Comparison of ENCODE assay signal across 14 mouse cellular contexts in the genomic region with DNA sequence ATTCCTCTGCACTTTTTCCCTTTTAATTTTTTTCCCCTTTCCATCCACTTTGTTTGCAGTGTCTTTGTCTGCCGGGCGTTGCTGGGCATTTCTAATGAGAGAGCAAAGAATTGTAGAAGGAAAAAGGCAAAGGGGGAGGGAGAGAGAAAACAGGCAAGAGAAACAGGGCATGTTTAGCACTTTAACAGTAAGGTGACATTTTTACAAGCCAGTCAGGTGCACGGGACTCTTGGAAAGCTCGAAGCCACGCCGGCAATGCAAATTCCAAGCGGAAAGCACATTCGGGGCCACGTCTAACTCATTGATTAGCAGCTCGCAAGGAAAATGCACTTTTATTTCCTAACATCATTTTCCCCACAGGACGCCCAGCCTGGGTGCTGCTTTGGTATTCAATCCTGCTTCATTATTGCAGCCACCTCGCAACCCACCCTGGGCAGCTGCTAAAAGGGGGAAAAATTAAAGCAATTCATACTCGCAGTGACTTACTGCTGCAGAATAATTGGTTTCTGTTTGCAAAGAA.
DNase-seq lines count a peak whose midpoint lies in the region; ATAC-seq and TF ChIP-seq lines count a peak whose summit lies in the region.
"Had no signal": no experiment of that assay in that cellular context is flagged by ENCODE, and none has a peak within 500 bp of the region (broad histone marks: within the 10 kb centered on the region; RNA-seq: fewer than 3 reads in every experiment).

No protein-coding gene starts in this region.

- DNase-seq in brain, embryonic 14.5 days (ENCODE audit: low read depth) = peak; percentile 86
- DNase-seq in embryonic facial prominence, embryonic 14.5 days (ENCODE audit: low spot score) = no peak
- DNase-seq in hindbrain, postnatal 0 days (ENCODE audit: low spot score) = peak; percentile 49
- DNase-seq in midbrain, postnatal 0 days (ENCODE audit: low spot score) = peak; percentile 54
- DNase-seq in adrenal gland, postnatal 10 days = no peak
- DNase-seq in kidney, postnatal 4 days = no peak
- DNase-seq in adrenal gland, postnatal 25 days = no peak
- no peak for DNase-seq in heart, postnatal 25 days (ENCODE audit: low spot score)
- DNase-seq: cerebellum, adult 11-12 months; kidney, postnatal 10 days; thymus, adult 2 months had no signal

- H3K36me3 ChIP-seq in embryonic facial prominence, embryonic 14.5 days (ENCODE audit: control insufficient read depth, insufficient read depth, low read length) = no peaks in the 10 kb centered on the region
- no peaks in the 10 kb centered on the region for H3K36me3 ChIP-seq in hindbrain, postnatal 0 days (ENCODE audit: insufficient read depth, low read length)
- no peaks in the 10 kb centered on the region for H3K36me3 ChIP-seq in midbrain, postnatal 0 days (ENCODE audit: insufficient read depth, low read length)
- H3K36me3 ChIP-seq: limb, embryonic 15.5 days had no signal

- ATAC-seq in embryonic facial prominence, embryonic 14.5 days (ENCODE audit: low read depth) = no peak
- ATAC-seq in hindbrain, postnatal 0 days = peak; percentile 61; the same call in 1 of the 2 replicates
- ATAC-seq in midbrain, postnatal 0 days (ENCODE audit: low FRiP score) = no peak

- no peaks in the 10 kb centered on the region for H3K27me3 ChIP-seq in embryonic facial prominence, embryonic 14.5 days (replicated peaks; ENCODE audit: control insufficient read depth, insufficient read depth, low read length)
- no peaks in the 10 kb centered on the region for H3K27me3 ChIP-seq in hindbrain, postnatal 0 days (ENCODE audit: insufficient read depth, low read length)
- H3K27me3 ChIP-seq in midbrain, postnatal 0 days (ENCODE audit: insufficient read depth, low read length) = no peaks in the 10 kb centered on the region
- H3K27me3 ChIP-seq: CH12.LX had no signal

- H3K9ac ChIP-seq in embryonic facial prominence, embryonic 14.5 days (ENCODE audit: low read depth, low read length) = no peak overlapping the region
- H3K9ac ChIP-seq in hindbrain, postnatal 0 days (replicated peaks; ENCODE audit: low read length) = no peak overlapping the region
- H3K9ac ChIP-seq in midbrain, postnatal 0 days (replicated peaks; ENCODE audit: low read length, poor library complexity, severe bottlenecking) = 0 out of 2 replicates have a peak overlapping the region, but pooled peaks have one; percentile 2
- H3K9ac ChIP-seq: limb, embryonic 15.5 days had no signal

- peak overlapping the region; percentile 5; the same call in 1 of the 2 replicates for H3K4me2 ChIP-seq in embryonic facial prominence, embryonic 14.5 days (ENCODE audit: low read depth, low read length)
- 0 out of 2 replicates have a peak overlapping the region, but pooled peaks have one; percentile 7 for H3K4me2 ChIP-seq in hindbrain, postnatal 0 days (ENCODE audit: low read depth, low read length)
- H3K4me2 ChIP-seq in midbrain, postnatal 0 days (ENCODE audit: low read depth, low read length, poor library complexity, severe bottlenecking) = no peak overlapping the region
- H3K4me2 ChIP-seq: limb, embryonic 15.5 days had no signal

- TF ChIP-seq CTCF in brain, embryonic 14.5 days (IDR thresholded peaks at IDR 0.05; ENCODE audit: borderline replicate concordance, extremely low read depth, insufficient read depth, insufficient read length) = no peak
- no peak for TF ChIP-seq CTCF in hindbrain, postnatal 0 days (IDR thresholded peaks at IDR 0.05; ENCODE audit: low read depth)
- TF ChIP-seq CTCF in midbrain, postnatal 0 days (IDR thresholded peaks at IDR 0.05) = no peak

- no peak overlapping the region for H3K4me3 ChIP-seq in embryonic facial prominence, embryonic 14.5 days (ENCODE audit: low read depth, low read length)
- H3K4me3 ChIP-seq in hindbrain, postnatal 0 days (ENCODE audit: low read length) = no peak overlapping the region
- no peak overlapping the region for H3K4me3 ChIP-seq in midbrain, postnatal 0 days (ENCODE audit: low read depth, low read length)
- H3K4me3 ChIP-seq: limb, embryonic 15.5 days; megakaryocyte, embryonic 14.5 days had no signal

- no peaks in the 10 kb centered on the region for H3K9me3 ChIP-seq in embryonic facial prominence, embryonic 14.5 days (ENCODE audit: control insufficient read depth, low read length)
- H3K9me3 ChIP-seq in hindbrain, postnatal 0 days (ENCODE audit: low read length) = no peaks in the 10 kb centered on the region
- H3K9me3 ChIP-seq in midbrain, postnatal 0 days (ENCODE audit: low read length) = no peaks in the 10 kb centered on the region
- H3K9me3 ChIP-seq: limb, embryonic 15.5 days had no signal

- 42% methylated on average over 13 of the region's 13 CpGs for WGBS in embryonic facial prominence, embryonic 14.5 days
- WGBS in hindbrain, postnatal 0 days = 23% methylated on average over 13 of the region's 13 CpGs
- 13% methylated on average over 13 of the region's 13 CpGs for WGBS in midbrain, postnatal 0 days

- intact Hi-C loops in heart, postnatal 25 days (cut with DNase I) = no loop called here

- H3K4me1 ChIP-seq in embryonic facial prominence, embryonic 14.5 days (ENCODE audit: control insufficient read depth, insufficient read depth, low read length) = peaks cover 23% of the 10 kb centered on the region
- peaks cover 12% of the 10 kb centered on the region for H3K4me1 ChIP-seq in hindbrain, postnatal 0 days (ENCODE audit: insufficient read depth, low read length)
- H3K4me1 ChIP-seq in midbrain, postnatal 0 days (ENCODE audit: insufficient read depth, low read length) = peaks cover 32% of the 10 kb centered on the region

- no peak overlapping the region for H3K27ac ChIP-seq in embryonic facial prominence, embryonic 14.5 days (replicated peaks; ENCODE audit: low read depth, low read length)
- H3K27ac ChIP-seq in hindbrain, postnatal 0 days = peak overlapping the region; percentile 79
- H3K27ac ChIP-seq in midbrain, postnatal 0 days (ENCODE audit: low read depth, low read length) = peak overlapping the region; percentile 62
- H3K27ac ChIP-seq: limb, embryonic 15.5 days had no signal

- TF ChIP-seq POLR2A in brain, embryonic 14.5 days (IDR thresholded peaks at IDR 0.05; ENCODE audit: borderline replicate concordance, extremely low read depth, insufficient read depth, insufficient read length, poor library complexity, severe bottlenecking) = no peak

Comparison
In these comparisons a context has a peak if more than half of its experiments do, and no peak if none do; other contexts are left out.
1. DNase-seq: peak in brain, embryonic 14.5 days (single experiment), hindbrain, postnatal 0 days (single experiment) and midbrain, postnatal 0 days (single experiment); none in embryonic facial prominence, embryonic 14.5 days (single experiment), adrenal gland, postnatal 10 days (single experiment), kidney, postnatal 4 days (0 of 2), adrenal gland, postnatal 25 days (single experiment) and heart, postnatal 25 days (single experiment).